Mouse (Mus musculus): ENCODE data around the gene Gstm3.
"Not testable (repeated sequence)": the region's sequence is repeated elsewhere in the genome, so short reads cannot be mapped to it uniquely, and the experiment has no call there.

Gstm3 gene

DNA sequence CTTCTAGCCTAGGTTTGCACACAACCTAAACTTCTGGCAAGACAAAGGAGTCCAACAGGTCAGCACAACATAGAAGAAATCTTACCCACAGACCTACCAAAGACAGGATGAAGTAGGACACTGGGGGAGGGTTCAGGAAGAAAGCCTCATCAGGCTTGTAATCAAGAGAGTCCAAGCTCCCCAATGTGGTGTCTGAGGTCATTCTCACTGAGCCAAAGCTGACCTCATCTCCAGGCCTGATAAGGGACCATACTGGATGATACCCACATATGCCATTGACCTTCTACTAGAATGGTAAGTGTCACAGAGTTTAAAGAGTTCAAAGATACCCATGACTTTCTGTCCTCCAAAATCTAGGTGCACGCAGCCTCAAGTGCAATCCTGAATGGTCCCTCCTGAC is 5.2 kb upstream of the Gstm3 start:
- no peak for DNase-seq (ENCODE audit: low spot score)

DNA sequence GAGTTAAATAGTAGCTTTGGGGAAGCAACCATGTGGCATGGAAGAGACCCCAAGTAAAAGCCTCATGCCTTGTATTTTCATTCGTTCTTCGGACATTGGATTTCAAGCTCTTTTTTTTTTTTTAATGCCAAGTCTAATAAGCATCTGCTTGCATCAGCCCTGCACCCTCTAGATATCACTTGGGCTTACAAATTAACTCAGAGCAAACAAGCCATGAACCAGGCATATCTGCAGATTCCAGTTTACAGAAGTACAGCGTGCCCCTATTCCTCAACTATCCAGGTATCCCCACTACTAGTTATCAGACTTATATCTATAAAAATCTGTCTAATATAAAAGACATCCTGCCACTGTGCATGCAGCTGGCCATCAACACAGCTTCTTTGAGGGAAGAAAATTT is 3.0 kb upstream of the Gstm3 start:
- DNase-seq (ENCODE audit: low spot score), result no peak

DNA sequence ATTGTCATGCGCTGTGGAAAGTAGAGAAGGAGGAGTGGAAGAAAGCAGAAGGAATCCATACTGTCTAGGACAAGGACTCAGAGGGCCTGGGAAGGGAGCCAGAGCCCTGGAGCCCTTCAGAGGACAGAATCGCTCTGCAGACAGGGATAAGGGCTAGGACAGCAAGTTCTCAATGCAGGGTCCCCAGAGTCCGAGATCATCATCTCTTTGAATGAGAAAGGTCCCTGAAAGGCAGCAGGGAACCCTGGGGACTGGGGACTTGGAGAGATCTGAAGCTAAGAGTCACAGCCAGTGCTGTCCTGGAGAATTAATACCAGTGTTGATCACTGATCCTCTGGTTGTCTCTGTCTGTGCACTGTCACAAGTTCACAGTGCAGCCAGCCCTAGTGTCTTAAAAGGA is 2.0 kb upstream of the Gstm3 start:
- DNase-seq (ENCODE audit: low spot score), result not testable (repeated sequence)

DNA sequence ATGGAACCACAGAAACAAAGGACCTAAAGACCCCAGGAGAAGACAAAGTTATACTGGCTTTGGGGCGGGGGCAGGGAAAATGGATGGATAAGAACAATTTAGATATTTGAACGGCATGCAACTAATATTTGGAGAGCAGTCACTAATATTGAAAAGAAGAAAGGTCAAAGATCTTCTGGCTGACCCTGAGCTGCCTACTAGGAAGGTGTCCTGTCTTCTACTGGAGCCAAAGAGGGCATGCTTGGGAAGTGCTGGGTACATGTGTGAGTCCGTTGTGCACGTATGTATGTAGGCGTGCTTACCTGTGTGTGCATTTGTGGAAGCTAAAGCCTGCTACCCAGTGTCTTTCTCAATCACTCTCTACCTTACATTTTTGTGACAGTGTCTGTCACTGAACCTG is 2.5 kb downstream of the Gstm3 start:
- no peak for DNase-seq (ENCODE audit: low spot score)

DNA sequence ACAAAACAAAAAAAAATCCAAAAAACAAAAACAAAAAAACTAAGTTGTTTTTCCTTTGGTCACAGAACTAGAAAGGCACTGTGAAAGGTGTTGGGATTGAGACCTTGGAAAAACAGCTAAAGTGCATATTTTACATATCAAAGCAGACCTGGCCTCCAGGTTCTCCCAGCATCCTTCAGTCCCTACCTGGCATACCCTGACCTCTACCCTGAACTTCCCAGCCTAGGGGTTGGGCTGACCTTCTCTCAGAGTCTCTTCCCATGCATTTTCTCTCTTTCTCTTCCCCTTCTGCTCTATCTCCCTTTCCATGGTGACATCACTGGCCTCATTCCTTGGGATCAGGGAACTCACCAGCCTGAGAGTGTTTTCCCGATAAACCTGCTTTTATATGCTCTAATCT is 3.5 kb downstream of the Gstm3 start:
- no peak for DNase-seq (ENCODE audit: low spot score)

DNA sequence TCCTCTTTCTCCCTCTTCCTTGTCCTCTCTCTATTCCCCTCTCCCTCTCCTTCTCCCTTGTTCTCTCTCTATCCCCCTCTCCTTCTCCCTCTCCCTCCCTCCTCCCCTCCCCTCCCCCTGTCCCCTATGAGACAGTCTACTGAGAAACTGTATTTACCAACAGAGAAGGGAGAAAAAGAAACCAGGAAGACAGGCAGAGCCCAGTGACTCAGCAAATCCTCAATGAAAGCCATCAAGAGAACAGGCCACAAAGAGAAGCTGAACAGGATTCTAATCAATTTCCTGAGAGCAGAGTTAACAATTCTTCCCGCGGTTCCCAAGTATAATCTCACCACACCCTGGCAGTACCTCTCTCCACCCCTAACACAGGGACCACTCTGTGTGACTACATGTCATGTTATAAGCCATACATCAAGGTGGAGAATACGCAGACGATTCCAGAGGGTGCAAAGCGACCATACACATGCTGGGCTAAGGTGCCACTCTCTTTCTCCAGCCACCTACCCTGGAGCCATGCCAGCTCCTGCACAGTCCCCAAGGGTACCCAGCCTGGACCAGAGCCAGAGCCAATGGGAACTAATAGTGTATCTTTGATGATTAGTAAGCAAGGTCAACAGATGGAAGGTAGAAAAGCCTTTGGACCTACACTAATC is 4.3 kb downstream of the Gstm3 start:
- no peak for DNase-seq (ENCODE audit: low spot score)

DNA sequence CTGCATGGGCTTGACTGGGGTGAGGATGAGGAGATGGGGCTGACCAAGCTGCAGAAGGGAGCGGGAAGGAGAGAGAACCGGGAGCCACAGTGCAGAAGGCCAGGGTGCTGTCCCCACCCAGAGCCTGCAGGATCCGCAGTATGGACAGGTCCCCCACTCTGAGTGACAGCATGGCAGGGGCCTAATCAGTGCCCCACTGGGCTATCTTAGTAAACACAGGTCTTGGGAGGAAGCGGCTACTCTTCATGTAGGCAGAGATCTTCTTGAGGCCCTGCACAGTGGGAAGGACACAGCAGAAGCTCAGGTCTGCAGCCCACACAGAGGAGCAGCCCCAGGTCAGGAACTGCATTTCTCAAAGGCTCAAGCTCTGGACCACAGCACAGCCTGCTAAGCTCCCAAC is 5.1 kb downstream of the Gstm3 start:
- no peak for DNase-seq (ENCODE audit: low spot score)

DNA sequence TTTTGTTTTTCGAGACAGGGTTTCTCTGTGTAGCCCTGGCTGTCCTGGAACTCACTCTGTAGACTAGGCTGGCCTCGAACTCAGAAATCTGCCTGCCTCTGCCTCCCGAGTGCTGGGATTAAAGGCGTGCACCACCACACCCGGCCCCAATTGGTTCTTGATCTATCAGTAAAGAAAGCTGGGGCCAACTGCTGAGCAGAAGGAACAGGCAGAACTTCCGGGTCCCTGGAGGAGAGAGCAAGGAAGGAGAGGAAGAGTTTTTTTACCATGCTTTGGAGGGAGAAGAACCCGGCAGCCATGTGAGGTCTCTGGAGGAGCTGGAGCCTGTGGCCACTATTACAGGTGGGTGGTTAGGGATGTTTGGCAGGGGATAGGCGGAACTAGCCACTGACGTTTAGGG is 13.8 kb downstream of the Gstm3 start:
- DNase-seq (ENCODE audit: low spot score), result not testable (repeated sequence)

DNA sequence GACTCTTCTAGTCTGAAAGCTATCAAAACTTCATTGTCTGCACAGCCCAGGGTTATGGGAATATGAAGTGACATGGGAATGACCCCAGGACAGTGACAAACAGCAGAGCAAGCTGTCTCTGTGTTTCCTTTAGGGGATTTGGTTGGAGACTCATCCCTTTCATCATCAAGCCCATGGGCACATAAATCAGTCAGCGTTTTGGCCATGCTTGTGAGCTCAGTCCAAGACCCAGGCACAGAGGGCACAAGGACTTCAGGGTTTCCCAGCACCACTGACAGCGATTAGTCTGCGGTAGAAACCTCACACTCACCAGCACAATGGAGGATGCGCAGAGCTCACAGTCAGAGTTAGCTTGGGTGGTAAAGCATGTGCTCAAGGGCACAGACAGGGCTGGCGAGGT is 15.2 kb downstream of the Gstm3 start:
- DNase-seq (ENCODE audit: low spot score), result no peak

DNA sequence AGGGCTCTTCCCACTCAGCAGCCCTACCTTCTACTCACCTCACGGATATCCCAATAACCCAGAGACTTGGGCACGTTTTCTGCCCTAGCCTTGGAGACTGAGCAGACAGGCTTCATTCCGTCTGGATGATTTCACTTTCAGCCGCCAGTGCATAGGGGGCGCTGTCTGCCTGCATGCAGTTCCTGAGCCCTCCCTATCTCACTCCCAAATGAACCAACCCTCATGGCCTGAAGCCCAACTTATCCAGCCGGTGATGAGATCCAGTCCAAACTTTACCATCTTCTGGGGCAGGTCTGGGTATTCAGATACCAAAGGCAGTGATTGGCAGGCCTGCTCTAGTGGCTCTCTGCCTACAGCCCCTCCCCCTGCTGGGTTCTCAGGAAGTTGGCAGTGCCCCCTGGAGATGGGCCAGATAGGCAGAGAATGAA is 15.7 kb downstream of the Gstm3 start:
- peak; percentile 54 for DNase-seq (ENCODE audit: low spot score)

DNA sequence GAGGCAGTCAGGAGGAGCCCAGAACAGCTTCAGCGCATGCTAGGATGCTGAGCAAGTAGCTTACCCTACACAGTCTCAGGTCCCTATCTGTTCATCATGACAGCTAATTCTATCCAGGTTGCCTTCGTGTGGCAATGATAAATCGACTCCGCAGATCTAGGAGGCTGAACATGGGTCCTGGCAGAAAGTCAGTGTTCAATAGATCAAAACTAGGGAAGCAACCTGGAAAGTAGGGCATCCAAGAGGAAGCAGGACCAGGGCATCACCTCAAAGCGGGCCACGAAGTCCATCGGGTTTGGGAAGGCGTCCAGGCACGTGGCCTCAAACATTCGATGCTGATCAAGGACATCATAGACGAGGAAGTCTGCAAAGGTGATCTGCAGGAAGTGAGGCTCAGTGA is 18.6 kb downstream of the Gstm3 start:
- DNase-seq (ENCODE audit: low spot score), result no peak

DNA sequence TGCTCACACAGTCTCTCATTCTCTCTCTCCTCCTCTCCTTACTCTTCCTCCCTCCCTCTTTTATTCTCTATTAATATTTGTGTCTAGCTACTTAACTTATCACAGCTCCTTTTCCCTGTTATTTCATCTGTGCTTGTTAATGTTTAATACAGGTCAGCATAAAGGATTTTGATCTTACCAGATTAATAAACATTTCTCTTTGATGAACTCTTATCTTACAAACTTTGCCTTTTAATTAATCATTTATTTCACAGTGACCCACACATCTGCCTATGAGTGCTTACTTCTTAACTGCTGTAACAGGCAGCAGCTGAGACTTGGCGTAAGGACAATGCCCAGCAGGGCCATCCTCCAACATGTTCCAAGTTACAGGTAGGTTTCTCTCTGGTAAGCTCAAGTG is 19.6 kb downstream of the Gstm3 start:
- not testable (repeated sequence) for DNase-seq (ENCODE audit: low spot score)

DNA sequence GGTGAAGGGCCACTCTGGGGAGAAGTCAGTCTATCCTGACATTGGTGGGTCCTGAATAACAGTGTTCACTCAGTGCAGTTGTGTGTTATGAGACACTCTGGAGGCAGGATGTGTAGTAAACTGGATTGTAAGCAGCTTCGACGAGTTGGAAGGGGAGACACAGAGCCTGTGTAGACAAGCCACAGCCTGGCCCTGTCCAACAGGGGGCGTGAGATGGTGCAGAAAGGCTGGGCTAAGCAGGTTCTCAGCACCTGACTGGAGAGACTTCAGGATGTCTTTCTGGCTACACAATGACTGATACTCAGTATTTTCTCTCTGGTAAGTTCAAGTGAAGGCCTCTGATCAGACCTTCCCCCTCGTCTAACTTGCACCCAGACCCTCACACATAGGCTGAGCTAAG is 23.4 kb downstream of the Gstm3 start:
- no peak for DNase-seq (ENCODE audit: low spot score)

DNA sequence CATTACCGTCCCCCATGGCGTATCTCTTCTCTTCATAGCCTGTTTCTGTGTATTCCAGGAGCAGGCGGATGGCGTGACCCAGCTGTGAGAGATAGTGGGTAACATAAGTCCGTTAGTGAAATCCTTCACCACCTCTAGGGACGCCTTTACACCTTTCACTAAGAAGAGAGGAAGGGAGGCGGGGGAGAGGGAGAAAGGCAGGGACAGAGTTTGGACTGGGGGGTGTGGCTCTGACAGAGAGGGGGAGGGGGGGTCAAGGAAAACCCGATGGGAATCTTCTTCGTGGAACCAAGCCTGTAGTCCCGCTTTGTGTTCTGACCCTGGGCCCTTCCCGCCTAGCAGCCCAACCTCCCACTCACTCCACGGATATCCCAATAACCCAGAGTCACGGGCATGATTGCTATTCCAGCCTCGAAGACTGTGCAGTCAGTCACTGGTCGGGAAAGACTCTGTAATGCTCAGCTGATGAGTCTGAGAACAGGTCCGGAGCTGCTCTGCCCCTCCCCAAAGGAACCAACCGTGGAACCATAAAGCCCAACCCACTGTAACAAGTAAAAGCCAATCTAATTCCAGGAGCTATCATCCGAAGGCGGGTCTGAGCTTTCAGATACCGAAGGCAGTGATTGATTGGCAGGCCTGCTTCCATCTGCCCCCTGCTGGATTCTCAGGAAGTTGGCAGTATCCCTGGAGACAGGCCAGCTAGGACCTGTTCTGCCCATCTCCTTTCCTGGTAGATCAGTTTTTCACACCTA is 25.7 kb downstream of the Gstm3 start, which contains the start of gene Gstm6:
TSS of gene Gstm6 (minus strand) at position 511 of the 752 bp plus-strand sequence.
- peak; percentile 74 for DNase-seq (ENCODE audit: low spot score)

DNA sequence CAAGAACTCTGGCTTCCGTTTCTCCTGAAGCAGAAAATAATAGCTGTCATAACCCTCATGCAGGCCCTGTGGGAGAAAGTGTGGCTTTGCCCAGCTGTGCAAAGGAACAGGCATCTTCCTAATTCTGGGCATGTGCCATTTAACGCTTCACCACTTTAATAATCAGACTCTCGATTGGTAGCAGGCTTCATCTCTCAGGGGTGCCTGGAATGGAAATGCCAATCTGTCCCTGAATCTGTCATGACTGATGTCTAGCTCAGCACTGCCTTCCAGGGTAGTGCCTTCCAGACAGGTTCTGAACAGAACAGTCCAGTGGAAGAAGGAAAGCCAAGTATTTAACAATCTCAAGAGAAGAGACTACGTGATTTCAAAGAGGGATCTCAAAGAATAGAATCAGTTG is 27.8 kb downstream of the Gstm3 start:
- DNase-seq (ENCODE audit: low spot score), result no peak

DNA sequence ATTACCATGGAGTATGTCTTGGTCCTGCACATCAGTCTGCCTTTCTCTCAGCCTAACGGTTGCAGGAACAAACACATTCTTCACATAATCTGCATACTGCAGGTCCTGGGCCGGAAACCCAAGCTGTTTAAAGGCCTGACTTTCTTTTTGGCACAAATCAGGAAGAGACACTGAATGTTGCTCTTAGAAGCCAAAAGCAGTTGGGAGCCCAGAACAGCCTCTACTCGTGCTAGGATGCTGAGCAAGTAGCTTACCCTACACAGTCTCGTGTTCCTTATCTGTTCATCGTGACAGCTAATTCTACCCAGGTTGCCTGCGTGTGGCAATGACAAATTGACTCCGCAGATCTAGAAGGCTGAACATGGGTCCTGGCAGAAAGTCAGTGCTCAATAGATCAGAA is 28.6 kb downstream of the Gstm3 start:
- no peak for DNase-seq (ENCODE audit: low spot score)

DNA sequence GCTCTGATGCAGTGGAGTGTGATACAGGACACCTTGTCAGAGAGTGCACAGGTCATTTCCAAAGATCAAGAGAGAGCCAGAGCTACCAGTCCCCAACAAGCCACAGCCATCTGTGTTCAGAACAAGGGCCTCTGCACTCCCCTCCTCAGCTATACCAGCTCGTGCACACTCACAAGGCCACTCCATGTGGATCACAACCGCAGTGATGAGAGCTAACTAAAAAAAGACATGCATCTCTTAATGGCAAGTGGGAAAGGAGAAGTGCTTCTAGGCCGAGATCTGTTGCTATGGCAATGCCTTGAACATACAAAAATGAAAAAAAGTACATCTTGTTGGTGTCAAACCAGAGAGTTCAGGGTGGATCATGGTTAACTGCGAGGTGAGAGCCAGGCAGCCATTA is 29.3 kb downstream of the Gstm3 start:
- no peak for DNase-seq (ENCODE audit: low spot score)

DNA sequence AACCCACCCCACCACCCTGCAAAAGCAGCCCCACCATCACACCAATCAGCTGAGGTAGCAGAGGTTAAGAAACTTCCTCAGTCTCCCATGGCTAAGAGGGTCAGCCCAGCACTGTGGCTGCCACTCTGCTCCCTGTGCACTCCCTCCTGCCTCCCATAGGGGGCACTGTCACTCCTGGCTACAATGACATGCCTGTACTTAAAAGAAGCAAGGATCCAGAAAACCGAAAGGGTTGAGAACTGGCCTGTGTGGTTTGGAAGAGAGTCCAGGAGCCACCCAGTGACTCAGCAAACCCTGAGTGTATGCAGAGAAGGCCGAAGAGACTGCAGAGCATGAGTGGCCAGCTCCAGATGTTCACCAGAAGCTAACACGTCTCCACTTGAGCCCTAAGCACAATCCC is 29.7 kb downstream of the Gstm3 start:
- peak; percentile 73 for DNase-seq (ENCODE audit: low spot score)

DNA sequence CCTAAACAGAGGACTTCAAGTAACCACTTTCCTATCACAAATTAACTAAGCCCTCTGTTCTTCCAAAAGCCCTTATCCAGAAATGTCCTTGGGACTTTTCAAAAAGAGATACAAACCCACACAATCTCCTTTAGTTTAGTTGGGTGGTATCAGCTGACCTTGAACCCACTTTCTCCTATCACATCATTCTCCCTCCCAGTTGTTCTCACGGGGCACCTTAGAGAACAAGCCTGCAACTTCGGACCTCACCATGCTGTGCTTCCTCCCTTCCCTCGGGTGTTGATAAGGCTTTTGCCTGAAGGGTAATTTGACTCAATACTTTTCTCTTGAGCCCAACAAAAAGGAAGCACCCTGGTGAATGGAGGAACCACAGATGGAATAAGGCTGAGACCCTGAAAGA is 33.2 kb downstream of the Gstm3 start:
- DNase-seq (ENCODE audit: low spot score), result no peak

DNA sequence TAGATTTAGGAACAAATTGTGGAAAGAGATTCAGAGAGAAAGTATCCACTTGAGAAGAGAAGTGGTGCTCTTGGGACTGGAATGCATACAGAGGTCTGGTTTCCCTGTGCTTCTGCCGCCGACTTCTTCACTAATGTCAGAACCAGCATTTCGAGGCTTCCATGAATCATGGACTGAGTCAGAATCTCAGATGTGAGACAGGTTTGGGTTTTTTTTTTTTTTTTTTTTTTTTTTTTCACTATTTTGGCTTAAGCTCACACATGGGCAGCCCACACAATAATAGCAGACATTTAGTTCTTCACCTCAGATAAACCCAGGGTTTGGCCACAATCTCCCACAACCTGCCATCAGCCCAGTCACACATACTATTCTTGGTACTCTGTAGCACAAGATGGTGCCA is 33.8 kb downstream of the Gstm3 start:
- DNase-seq (ENCODE audit: low spot score), result no peak

DNA sequence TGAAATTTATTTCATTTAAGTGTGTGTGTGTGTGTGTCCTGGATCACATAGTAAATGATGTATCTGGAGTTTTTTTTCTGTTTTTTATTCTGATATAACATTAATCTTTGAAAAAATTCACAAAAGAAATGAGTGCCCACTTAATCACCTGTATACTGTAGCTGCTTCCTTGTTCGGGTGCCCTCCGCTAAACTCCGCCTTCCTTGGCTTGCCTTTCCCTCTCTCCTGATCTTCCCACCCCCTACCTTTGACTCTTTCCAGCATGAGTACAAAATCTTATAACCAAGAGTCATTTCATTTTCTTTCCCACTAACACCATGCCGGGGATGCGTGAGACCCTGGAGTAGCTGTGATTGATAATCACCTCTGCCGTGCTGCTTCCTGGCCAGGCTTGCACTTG is 37.0 kb downstream of the Gstm3 start:
- DNase-seq (ENCODE audit: low spot score), result no peak

DNA sequence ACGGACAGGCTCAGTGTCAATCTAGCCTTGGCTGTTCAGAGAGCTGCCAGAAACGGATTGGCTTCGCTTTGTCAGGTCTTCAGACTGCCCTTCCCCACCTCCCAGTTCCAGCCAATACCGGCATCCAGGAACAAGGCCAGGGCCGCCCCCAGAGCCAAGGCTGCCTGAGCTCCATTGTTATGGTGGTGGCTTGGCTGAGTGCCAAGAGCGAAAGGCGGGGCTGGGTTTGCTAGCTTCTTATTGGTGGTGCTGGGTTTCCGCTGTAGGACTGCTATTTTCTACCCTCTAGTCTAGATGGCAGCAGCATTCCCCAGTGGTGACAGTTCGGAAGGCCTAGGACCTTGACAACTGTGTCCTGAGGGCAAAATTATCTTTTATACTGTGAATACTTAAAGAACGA is 37.4 kb downstream of the Gstm3 start, which contains the start of gene Gstm7:
TSS of gene Gstm7 (minus strand) at position 148 of the 400 bp plus-strand sequence.
- DNase-seq (ENCODE audit: low spot score), result peak; percentile 99

DNA sequence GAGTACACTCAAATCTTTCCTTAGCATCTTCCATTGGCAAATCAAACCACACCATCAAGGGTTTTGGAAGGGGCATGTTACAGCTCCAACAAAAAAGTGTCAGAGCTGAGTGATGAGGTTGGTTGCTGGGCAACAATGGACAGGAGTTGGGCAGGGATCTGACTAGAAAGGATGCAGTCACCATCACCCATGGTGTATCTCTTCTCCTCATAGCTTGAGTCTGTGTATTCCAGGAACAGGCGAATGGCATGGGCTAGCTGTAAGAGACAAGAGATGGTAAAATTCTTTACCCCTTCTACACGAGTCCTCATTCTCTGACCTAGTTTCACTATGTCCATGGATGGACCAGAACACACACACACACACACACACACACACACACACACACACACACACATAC is 37.9 kb downstream of the Gstm3 start:
- no peak for DNase-seq (ENCODE audit: low spot score)

DNA sequence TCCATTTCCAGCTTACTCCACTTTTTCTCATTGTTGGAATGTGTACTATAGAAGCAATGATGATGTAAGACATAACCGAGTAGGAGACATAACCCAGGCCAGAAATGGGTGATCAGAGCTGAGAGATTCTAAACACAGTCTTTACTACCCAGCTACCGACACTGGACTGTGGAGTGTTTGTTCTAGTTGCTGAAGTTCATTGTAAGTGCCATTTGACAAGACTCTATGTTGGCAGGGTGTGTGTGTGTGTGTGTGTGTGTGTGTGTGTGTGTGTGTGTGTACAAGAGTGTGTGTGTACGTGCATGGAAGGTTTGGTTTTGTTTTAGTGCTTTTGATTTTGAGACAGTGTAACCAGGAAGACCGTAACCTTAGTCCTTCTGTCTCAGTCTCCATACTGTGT is 39.4 kb downstream of the Gstm3 start:
- DNase-seq (ENCODE audit: low spot score), result no peak

Data from retina, embryonic 14.5 days (tissue).